ENCODE assay signal across 10 mouse cellular contexts in the genomic region with DNA sequence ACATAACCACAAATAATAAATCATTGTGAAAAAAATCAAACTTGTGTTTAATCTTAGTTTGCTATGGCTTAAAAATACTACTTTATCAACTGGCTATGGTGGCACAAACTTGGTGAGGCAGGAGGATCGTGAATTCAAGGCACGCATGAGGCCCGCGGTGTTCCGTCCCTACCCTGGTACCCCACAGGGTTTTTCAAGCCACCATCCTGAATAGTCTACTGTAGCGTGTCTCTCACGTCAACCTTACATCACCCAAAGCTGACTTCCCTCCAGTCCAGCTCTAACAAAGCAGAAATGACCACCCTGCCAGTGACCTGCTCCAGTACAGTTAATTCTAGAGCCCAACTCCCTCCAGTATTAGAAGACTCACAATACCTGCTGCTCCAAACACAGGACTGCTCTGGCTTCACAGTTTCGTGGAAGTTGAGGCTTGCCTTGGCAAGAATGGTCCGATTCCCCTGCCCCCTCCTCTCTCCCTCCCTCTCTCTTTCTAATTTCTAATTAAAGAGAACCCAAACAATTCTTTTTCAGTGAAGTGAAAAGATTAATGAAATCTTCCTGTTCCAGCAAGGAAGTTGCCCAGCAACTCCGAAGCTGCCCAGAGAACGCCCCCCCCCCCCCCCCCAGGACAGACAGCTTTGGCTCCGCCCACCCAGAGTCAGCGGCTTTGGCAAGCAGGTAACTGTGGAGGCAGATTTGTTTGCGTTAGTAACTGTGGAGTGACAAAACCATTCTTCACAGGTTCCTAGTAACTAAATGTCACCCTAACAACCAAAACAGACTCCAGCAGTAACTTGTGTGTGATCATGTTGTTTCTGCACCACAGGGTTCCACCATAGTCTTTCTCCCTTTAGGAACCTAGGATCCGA. TPM values are rescaled to one million over a fixed set of nuclear protein-coding genes. Genes with fewer than 3 reads are reported as not detected.
DNase-seq lines count a peak whose midpoint lies in the region; ATAC-seq and TF ChIP-seq lines count a peak whose summit lies in the region.
"Had no signal": no experiment of that assay in that cellular context is flagged by ENCODE, and none has a peak within 500 bp of the region (broad histone marks: within the 10 kb centered on the region; RNA-seq: fewer than 3 reads in every experiment).

A gene (minus strand): TSS at position 606 of the 869 bp plus-strand sequence.

- 0 out of 2 replicates have a peak, but pooled peaks cover 5% of the 10 kb centered on the region for H3K36me3 ChIP-seq in embryonic facial prominence, embryonic 12.5 days
- H3K36me3 ChIP-seq in hindbrain, embryonic 13.5 days = no peaks in the 10 kb centered on the region
- no peaks in the 10 kb centered on the region for H3K36me3 ChIP-seq in midbrain, embryonic 13.5 days

- no peak for ATAC-seq in embryonic facial prominence, embryonic 12.5 days (ENCODE audit: insufficient number of reproducible peaks, insufficient read depth, low FRiP score, low TSS enrichment)
- peak; percentile 73 for ATAC-seq in hindbrain, embryonic 13.5 days (ENCODE audit: low FRiP score)
- ATAC-seq in midbrain, embryonic 13.5 days = 0 out of 2 replicates have a peak, but pooled peaks have one; percentile 27
- no peak for ATAC-seq in inflammation-experienced regulatory T-cells, adult 6 months

- H3K9me3 ChIP-seq in embryonic facial prominence, embryonic 12.5 days = no peaks in the 10 kb centered on the region
- no peaks in the 10 kb centered on the region for H3K9me3 ChIP-seq in hindbrain, embryonic 13.5 days
- no peaks in the 10 kb centered on the region for H3K9me3 ChIP-seq in midbrain, embryonic 13.5 days

- no peak for TF ChIP-seq CTCF in layer of hippocampus, adult 2 months (conservative IDR thresholded peaks at IDR 0.05)

- no peak within 1 kb of the TSS for H3K27ac ChIP-seq in layer of hippocampus, adult 2 months
- no peak within 1 kb of the TSS for H3K27ac ChIP-seq in embryonic facial prominence, embryonic 12.5 days
- peak within 1 kb of the TSS; percentile 69 for H3K27ac ChIP-seq in hindbrain, embryonic 13.5 days
- no peak within 1 kb of the TSS for H3K27ac ChIP-seq in midbrain, embryonic 13.5 days
- H3K27ac ChIP-seq: heart, adult 2 months had no signal

- peak in 1 of 2 experiments; percentile 13 for DNase-seq in layer of hippocampus, adult 2 months (ENCODE audit: low spot score in 2 of 2)
- DNase-seq in layer of hippocampus, postnatal 36 days = no peak
- no peak for DNase-seq in ovary, adult 18-20 months (ENCODE audit: low spot score)
- DNase-seq in adrenal gland, postnatal 10 days = no peak
- DNase-seq: cerebellum, postnatal 25 days; heart, adult 2 months had no signal

- peak within 1 kb of the TSS; percentile 22; the same call in 1 of the 2 replicates for H3K4me3 ChIP-seq in layer of hippocampus, adult 2 months
- no peak within 1 kb of the TSS for H3K4me3 ChIP-seq in embryonic facial prominence, embryonic 12.5 days
- no peak within 1 kb of the TSS for H3K4me3 ChIP-seq in hindbrain, embryonic 13.5 days
- no peak within 1 kb of the TSS for H3K4me3 ChIP-seq in midbrain, embryonic 13.5 days (replicated peaks)
- H3K4me3 ChIP-seq: heart, adult 2 months had no signal

- 60% methylated on average over 15 of the region's 15 CpGs for WGBS in embryonic facial prominence, embryonic 12.5 days
- 32% methylated on average over 15 of the region's 15 CpGs for WGBS in hindbrain, embryonic 13.5 days
- 42% methylated on average over 15 of the region's 15 CpGs for WGBS in midbrain, embryonic 13.5 days

- no peaks in the 10 kb centered on the region for H3K27me3 ChIP-seq in embryonic facial prominence, embryonic 12.5 days
- no peaks in the 10 kb centered on the region for H3K27me3 ChIP-seq in hindbrain, embryonic 13.5 days
- H3K27me3 ChIP-seq in midbrain, embryonic 13.5 days = no peaks in the 10 kb centered on the region

- no peak within 1 kb of the TSS for H3K9ac ChIP-seq in embryonic facial prominence, embryonic 12.5 days
- no peak within 1 kb of the TSS; the same call in 1 of the 2 replicates for H3K9ac ChIP-seq in hindbrain, embryonic 13.5 days
- H3K9ac ChIP-seq in midbrain, embryonic 13.5 days (replicated peaks) = no peak within 1 kb of the TSS

- H3K4me1 ChIP-seq in embryonic facial prominence, embryonic 12.5 days = peaks cover 3% of the 10 kb centered on the region; the same call in 1 of the 2 replicates
- H3K4me1 ChIP-seq in hindbrain, embryonic 13.5 days (replicated peaks) = peaks cover 20% of the 10 kb centered on the region
- peaks cover 12% of the 10 kb centered on the region for H3K4me1 ChIP-seq in midbrain, embryonic 13.5 days (replicated peaks)

- H3K4me2 ChIP-seq in embryonic facial prominence, embryonic 12.5 days (replicated peaks) = peak within 1 kb of the TSS; percentile 5; the same call in 1 of the 2 replicates
- peak within 1 kb of the TSS; percentile 36 for H3K4me2 ChIP-seq in hindbrain, embryonic 13.5 days
- H3K4me2 ChIP-seq in midbrain, embryonic 13.5 days (replicated peaks) = peak within 1 kb of the TSS; percentile 17; the same call in 1 of the 2 replicates

RNA-seq across cellular contexts. Expression of the gene that starts here (rescaled TPM):
- total RNA-seq in layer of hippocampus, adult 2 months (2021) = 1 to 10 TPM in 1 of 2 experiments, under 1 TPM in 1; 0.91 to 1.6 TPM
- total RNA-seq in layer of hippocampus, postnatal 36 days (2021) = under 1 TPM; 0.78 to 0.80 TPM
- polyA plus RNA-seq in embryonic facial prominence, embryonic 12.5 days (2016; fragmentation: Nextera tagmentation; extraction: Ambion mirVana) = 0.91 and 0.93 TPM in 2 replicates
- polyA plus RNA-seq in hindbrain, embryonic 13.5 days (2015; fragmentation: Nextera tagmentation; extraction: Ambion mirVana) = 0.50 and 1.5 TPM in 2 replicates
- polyA plus RNA-seq in midbrain, embryonic 13.5 days (2015; fragmentation: Nextera tagmentation; extraction: Ambion mirVana) = 0.35 and 0.70 TPM in 2 replicates
- under 1 TPM; 0.55 to 0.66 TPM for total RNA-seq in adrenal gland, postnatal 10 days (2021)
- 1 to 10 TPM in 2 of 3 experiments, under 1 TPM in 1; 0.19 to 1.6 (median 1.3) TPM for polyA plus RNA-seq in inflammation-experienced regulatory T-cells, adult 6 months (2017; shearing (Covaris generic))

Comparison
In these comparisons a context has a peak if more than half of its experiments do, and no peak if none do; other contexts are left out.
1. Peak in ATAC-seq and H3K4me2 ChIP-seq in midbrain, embryonic 13.5 days; RNA of the gene not detected or under 1 TPM.